Mouse (Mus musculus) hindbrain, postnatal 0 days (tissue): Measurements from ENCODE around the gene Tbc1d4. TPM values are rescaled to one million over a fixed set of nuclear protein-coding genes. Genes with fewer than 3 reads are reported as not detected.

Experiments
- ATAC-seq: fragments of 200-750 bp; cut with Nextera tagmentation; 2 replicates; pipeline ENCODE4 v1.8.0; 2017; ENCODE audit warnings: mild to moderate bottlenecking, moderate TSS enrichment, moderate library complexity
- DNase-seq: peaks from one replicate; pipeline ENCODE4 v3.0.0-alpha.2; 2015; ENCODE audit warnings: low spot score
- H3K27ac ChIP-seq: fragments of 300-500 bp; sonication (generic); 2 replicates; pipeline ENCODE4 v1.5.1; 2014; ENCODE audit warnings: mild to moderate bottlenecking
- H3K27me3 ChIP-seq: fragments of 300-500 bp; sonication (generic); 2 replicates; pipeline ENCODE4 v1.6.1; 2014; ENCODE audit warnings: low read length, mixed read lengths; ENCODE audit not compliant: insufficient read depth
- H3K36me3 ChIP-seq: fragments of 300-500 bp; sonication (generic); 2 replicates; pipeline ENCODE4 v1.6.1; 2014; ENCODE audit warnings: low read length, mixed read lengths; ENCODE audit not compliant: insufficient read depth
- H3K4me1 ChIP-seq: fragments of 300-500 bp; sonication (generic); 2 replicates; pipeline ENCODE4 v1.6.1; 2014; ENCODE audit warnings: antibody characterized with exemption, low read length, mixed read lengths; ENCODE audit not compliant: insufficient read depth
- H3K4me2 ChIP-seq: fragments of 300-500 bp; sonication (generic); 2 replicates; pipeline ENCODE4 v1.6.1; 2014; ENCODE audit warnings: low read depth, mild to moderate bottlenecking, low read length, moderate library complexity, mixed read lengths
- H3K4me3 ChIP-seq: fragments of 300-500 bp; sonication (generic); 2 replicates; pipeline ENCODE4 v1.5.1; 2014; ENCODE audit warnings: low read length
- H3K9ac ChIP-seq: fragments of 300-500 bp; sonication (generic); replicated peaks from 2 replicates; pipeline ENCODE4 v1.6.1; 2014; ENCODE audit warnings: mild to moderate bottlenecking, low read length, moderate library complexity, mixed read lengths
- H3K9me3 ChIP-seq: fragments of 300-500 bp; sonication (generic); 2 replicates; pipeline ENCODE4 v1.6.1; 2016; ENCODE audit warnings: low read length, mixed read lengths
- CTCF ChIP-seq: IDR thresholded peaks from 2 replicates; pipeline ENCODE4 v1.5.1; 2016; ENCODE audit warnings: antibody characterized with exemption, control low read depth, low read depth
- WGBS: fragments of 180-500 bp; shearing (Covaris S2); extraction: QIAGEN DNeasy Blood & Tissue Kit; methylation state at CpG from one replicate; pipeline ENCODE4 v1.1.7; 2014; 5-methylcytosine and 5-hydroxymethylcytosine counted together
- polyA plus RNA-seq: library from polyadenylated mRNA; unstranded; fragments of >200 nt; fragmentation: Nextera tagmentation; extraction: Ambion mirVana; gene quantifications from 2 replicates; pipeline ENCODE4 v1.2.1, GENCODE M21; 2015
- total RNA-seq: library from RNA; depleted of rRNA; stranded (reverse); fragments of >200 nt; gene quantifications from 2 replicates; pipeline ENCODE4 v1.2.3, GENCODE M21; 2014

Gene Tbc1d4
- total and polyA plus RNA-seq, 2 experiments from 2014 or later = 11.5 to 29.5 TPM

DNA sequence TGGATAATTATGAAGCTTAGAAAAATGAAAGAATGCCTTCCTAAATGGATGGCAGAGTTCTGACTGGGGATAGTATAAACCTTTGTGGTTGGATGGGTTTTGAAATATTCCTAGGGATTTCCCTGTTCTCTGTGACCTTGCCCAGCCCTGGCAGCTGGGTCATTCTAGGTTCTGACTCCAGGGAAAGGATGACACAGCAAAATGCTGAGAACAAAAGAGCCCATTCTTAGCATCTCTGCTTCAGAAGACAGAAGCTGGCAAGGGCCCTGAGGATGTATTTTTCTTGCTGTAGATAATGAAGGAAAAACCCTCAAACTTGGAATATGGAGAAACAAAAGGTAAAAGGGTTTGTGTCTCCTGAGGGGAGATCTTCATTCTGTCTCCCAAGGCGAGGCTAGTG lies 4.2 kb upstream of the Tbc1d4 start:
- Histone ChIP-seq H3K4me2 (no peak overlapping the region), H3K4me3 (no peak overlapping the region), H3K9me3 (no peaks in the 10 kb centered on the region), H3K36me3 (no peaks in the 10 kb centered on the region), H3K9ac (no peak overlapping the region), H3K4me1 (no peaks in the 10 kb centered on the region), H3K27ac (no peak overlapping the region), H3K27me3 (no peaks in the 10 kb centered on the region)
- DNase-seq = no peak
- TF ChIP-seq CTCF = no peak
- 67% methylated on average over 1 of the region's 1 CpGs for WGBS
- no peak for ATAC-seq

DNA sequence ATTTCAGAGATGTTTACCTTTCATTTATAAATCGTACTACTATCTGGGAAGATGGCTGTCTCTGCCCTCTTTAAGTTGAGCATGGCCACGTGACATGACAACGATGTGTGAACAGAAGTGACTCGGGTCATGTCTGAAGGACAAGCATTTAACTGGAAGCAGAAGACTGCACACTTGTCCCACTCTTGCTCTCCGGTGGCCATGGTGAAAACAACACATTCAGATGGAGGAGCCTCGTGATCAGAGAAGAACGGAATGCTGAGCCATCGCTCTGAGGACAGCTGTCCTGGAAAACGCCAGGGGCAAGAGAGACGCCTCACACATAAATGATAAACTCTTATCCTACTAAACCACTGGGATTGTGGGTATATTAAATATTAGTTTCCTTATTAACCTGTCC lies 1.7 kb upstream of the Tbc1d4 start:
- H3K4me2 ChIP-seq = no peak overlapping the region
- H3K4me3 ChIP-seq = no peak overlapping the region
- no peaks in the 10 kb centered on the region for H3K4me1 ChIP-seq
- no peaks in the 10 kb centered on the region for H3K36me3 ChIP-seq
- WGBS = 80% methylated on average over 10 of the region's 10 CpGs
- no peak overlapping the region for H3K9ac ChIP-seq
- H3K9me3 ChIP-seq = no peaks in the 10 kb centered on the region
- H3K27me3 ChIP-seq = no peaks in the 10 kb centered on the region
- no peak for TF ChIP-seq CTCF
- ATAC-seq = no peak
- no peak overlapping the region for H3K27ac ChIP-seq
- DNase-seq = no peak

DNA sequence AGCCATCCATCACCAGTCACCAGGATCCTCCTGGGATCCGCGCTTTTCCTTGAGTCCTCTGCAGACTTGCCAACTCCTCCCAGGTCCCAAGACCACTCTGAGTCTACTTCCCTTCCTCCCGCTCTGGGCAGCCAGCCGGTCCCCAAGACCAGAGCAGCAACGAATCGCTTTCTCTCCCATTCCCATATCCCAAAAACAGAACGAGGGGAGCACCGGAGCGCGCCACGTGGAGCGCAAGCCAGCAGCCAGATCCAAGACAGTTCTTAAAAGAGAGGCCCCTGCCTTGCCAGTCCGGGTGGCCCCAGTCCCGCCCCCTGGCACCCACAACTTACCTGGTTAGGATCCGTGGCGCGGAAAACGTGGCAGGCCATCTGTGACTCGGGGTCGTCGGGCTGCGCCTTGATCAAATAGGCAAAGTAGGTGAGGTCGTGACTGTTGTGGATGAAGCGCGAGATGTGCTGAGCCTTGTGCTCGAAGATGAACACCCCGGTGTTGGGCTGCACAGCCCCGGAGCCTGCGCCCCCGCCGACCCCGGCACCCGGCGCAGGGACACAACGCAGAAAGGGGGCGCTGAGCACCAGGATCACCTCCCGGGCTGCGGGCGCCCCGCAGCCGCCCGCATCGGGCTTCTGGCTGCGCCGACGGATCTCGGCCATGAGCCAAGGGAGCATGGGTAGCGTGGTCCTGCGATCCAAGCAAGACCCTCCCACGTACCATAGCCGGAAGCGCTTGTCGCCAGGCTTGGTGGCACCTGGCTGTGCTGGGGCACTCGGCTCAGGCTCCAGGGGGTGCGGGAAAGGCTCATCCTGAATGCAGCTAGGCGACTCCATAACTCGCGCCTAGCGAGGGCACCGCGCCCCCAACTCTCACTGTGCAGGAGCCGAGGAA lies 1.1 kb downstream of the Tbc1d4 start:
- Histone ChIP-seq H3K4me1 (no peaks in the 10 kb centered on the region), H3K9ac (peak overlapping the region; percentile 72), H3K27me3 (no peaks in the 10 kb centered on the region), H3K4me2 (peak overlapping the region; percentile 96), H3K36me3 (no peaks in the 10 kb centered on the region), H3K9me3 (no peaks in the 10 kb centered on the region), H3K4me3 (peak overlapping the region; percentile 91), H3K27ac (peak overlapping the region; percentile 65; the same call in 1 of the 2 replicates)
- DNase-seq = peak; percentile 52
- under 1% methylated on average over 61 of the region's 62 CpGs for WGBS
- no peak for TF ChIP-seq CTCF
- ATAC-seq = peak; percentile 67

DNA sequence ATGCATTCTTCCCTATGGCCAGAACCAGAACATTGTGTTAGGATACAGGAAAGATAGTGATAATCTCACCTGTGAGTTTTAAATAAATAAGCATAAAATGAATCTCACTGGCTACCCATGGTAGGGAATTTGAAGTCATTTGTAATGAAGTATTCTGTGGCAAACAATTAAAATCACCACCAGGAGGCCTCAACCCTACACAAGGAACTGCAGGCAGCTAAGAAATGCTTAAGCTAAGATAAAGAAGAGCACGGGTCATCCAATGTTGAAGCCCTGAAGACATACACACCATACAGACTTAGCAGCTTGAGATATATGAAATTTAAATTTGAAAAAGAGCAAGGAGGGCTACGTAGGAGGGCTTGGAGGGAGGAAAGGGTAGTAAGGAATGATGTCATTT lies 3.1 kb downstream of the Tbc1d4 start:
- H3K36me3 ChIP-seq = no peaks in the 10 kb centered on the region
- H3K27me3 ChIP-seq = no peaks in the 10 kb centered on the region
- 61% methylated on average over 2 of the region's 2 CpGs for WGBS
- peak overlapping the region; percentile 23; the same call in 1 of the 2 replicates for H3K4me2 ChIP-seq
- H3K27ac ChIP-seq = no peak overlapping the region
- H3K9me3 ChIP-seq = no peaks in the 10 kb centered on the region
- TF ChIP-seq CTCF = peak; percentile 52
- H3K9ac ChIP-seq = no peak overlapping the region
- ATAC-seq (no peak), DNase-seq (peak; percentile 47)
- no peaks in the 10 kb centered on the region for H3K4me1 ChIP-seq
- H3K4me3 ChIP-seq = no peak overlapping the region

DNA sequence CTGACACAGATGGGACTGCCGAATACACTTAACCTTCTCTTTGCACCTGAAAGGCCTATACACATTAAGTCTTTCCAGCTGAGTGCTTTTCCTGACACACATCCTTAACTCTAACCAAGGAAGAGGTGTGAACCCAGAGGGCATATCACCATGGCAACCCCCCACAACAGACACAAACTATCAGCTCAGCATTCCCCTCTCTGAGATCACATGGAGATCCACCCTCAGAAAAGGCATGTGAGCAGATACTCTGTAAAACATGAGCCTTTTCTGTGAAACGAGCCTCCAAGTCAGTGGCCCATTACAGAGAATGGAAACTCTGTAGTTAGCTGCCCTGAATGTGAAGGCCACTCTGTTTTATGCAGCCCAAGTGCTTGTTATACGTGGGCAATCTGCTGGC lies 6.1 kb downstream of the Tbc1d4 start:
- H3K4me3 ChIP-seq = no peak overlapping the region
- no peak overlapping the region for H3K9ac ChIP-seq
- no peaks in the 10 kb centered on the region for H3K36me3 ChIP-seq
- H3K27ac ChIP-seq = no peak overlapping the region
- H3K4me2 ChIP-seq = no peak overlapping the region
- no peak for TF ChIP-seq CTCF
- no peaks in the 10 kb centered on the region for H3K9me3 ChIP-seq
- DNase-seq (no peak), ATAC-seq (no peak)
- H3K27me3 ChIP-seq = no peaks in the 10 kb centered on the region
- no peaks in the 10 kb centered on the region for H3K4me1 ChIP-seq
- 43% methylated on average over 3 of the region's 3 CpGs for WGBS

DNA sequence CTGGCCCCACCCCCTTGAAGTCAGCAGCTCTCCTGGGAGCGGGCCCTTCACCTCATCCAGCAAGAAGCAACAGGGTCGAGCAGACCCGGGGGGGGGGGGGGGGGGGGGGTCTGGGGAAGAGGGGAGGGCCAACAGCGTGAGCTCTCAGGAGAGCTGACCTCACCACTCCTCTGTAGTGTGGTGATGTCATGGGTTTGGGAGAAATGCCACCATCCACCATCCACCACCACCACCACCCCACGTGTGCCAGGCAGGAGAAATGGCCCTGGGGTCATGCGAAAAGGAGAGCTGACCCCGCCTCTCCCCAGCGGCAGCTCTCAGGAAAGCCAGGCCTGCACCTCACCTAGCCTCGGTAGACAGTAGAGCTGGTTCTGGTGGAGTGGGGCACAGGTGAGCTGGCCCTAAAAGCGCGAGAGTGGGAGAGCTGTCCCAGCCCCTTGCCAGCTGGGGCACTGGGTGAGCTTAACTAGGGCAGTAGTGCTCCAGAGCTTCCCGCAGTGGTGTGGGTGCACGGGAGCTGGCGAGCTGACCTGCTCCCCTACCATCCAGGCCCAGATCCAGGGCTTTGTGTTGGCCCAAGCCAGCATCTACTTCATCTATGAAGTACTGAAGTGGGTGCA lies 11.8 kb downstream of the Tbc1d4 start:
- WGBS = 90% methylated on average over 11 of the region's 14 CpGs
- H3K4me1 ChIP-seq = no peaks in the 10 kb centered on the region
- no peak for DNase-seq
- no peak overlapping the region for H3K4me2 ChIP-seq
- H3K36me3 ChIP-seq = no peaks in the 10 kb centered on the region
- no peak for TF ChIP-seq CTCF
- H3K9me3 ChIP-seq = no peaks in the 10 kb centered on the region
- no peak overlapping the region for H3K4me3 ChIP-seq
- no peak overlapping the region for H3K27ac ChIP-seq
- ATAC-seq = no peak
- H3K27me3 ChIP-seq = no peaks in the 10 kb centered on the region
- no peak overlapping the region for H3K9ac ChIP-seq

DNA sequence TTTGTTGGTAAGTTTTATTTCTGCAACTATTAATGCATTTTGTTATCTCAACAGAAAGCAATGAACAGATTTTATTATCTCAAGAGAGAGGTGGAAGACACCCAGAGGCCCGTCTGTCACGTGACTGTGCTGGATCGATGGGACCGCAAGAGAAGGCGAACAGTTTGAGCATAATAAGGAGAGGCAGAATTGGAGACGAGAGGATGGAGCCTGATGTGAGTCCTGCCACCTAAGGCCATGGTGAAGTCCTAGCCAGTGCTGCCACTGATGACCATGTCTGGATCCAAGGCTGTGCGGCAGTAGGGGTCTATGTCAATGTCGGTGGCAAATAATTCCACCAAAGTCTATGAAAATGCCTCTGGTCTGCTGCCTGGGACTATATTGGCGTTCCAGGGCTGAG lies 12.3 kb downstream of the Tbc1d4 start:
- TF ChIP-seq CTCF = no peak
- Histone ChIP-seq H3K27me3 (no peaks in the 10 kb centered on the region), H3K9me3 (no peaks in the 10 kb centered on the region), H3K4me1 (no peaks in the 10 kb centered on the region), H3K27ac (no peak overlapping the region), H3K4me2 (no peak overlapping the region), H3K36me3 (no peaks in the 10 kb centered on the region), H3K4me3 (no peak overlapping the region), H3K9ac (no peak overlapping the region)
- ATAC-seq = no peak
- no peak for DNase-seq
- WGBS = 96% methylated on average over 9 of the region's 9 CpGs
